Comparison of ENCODE assay signal across 21 mouse cellular contexts in the genomic region with DNA sequence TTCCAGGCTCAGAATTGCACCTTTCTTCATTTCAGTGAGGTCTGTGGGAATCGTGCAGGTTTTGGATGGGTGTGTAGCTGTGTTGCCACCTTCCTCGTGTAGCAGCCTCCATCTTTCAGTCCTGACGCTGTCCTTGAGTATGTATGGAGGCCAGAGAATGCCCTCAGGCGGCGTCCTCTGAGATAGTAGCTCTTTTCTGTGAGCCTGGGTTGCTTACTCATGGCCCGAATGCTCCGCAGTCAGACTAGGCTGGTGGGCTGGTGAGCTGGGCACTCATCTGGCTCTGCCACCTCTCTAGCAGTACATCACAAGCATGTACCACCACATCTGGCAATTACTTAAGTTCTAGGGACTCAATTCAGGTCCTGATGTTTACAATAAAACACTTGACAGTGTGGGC. TPM values are rescaled to one million over a fixed set of nuclear protein-coding genes. Genes with fewer than 3 reads are reported as not detected.
A peak's percentile ranks its signal among the peaks of the same experiment; 100 is the strongest.
DNase-seq lines count a peak whose midpoint lies in the region; ATAC-seq and TF ChIP-seq lines count a peak whose summit lies in the region.
"Had no signal": no experiment of that assay in that cellular context is flagged by ENCODE, and none has a peak within 500 bp of the region (broad histone marks: within the 10 kb centered on the region; RNA-seq: fewer than 3 reads in every experiment).

No protein-coding gene starts in this region.

- H3K4me3 ChIP-seq in heart, embryonic 13.5 days, result no peak overlapping the region
- no peak overlapping the region for H3K4me3 ChIP-seq in forebrain, postnatal 0 days (ENCODE audit: low read depth, low read length)
- H3K4me3 ChIP-seq: embryonic facial prominence, embryonic 10.5 days; forebrain, embryonic 13.5 days; gastrocnemius, adult 2 months; hindbrain, embryonic 12.5 days had no signal

- peak overlapping the region; percentile 13; the same call in 1 of the 2 replicates for H3K9ac ChIP-seq in heart, embryonic 13.5 days
- no peak overlapping the region for H3K9ac ChIP-seq in forebrain, postnatal 0 days
- H3K9ac ChIP-seq: forebrain, embryonic 13.5 days; hindbrain, embryonic 12.5 days had no signal

- 62% methylated on average over 7 of the region's 7 CpGs for WGBS in heart, embryonic 13.5 days
- WGBS in forebrain, postnatal 0 days, result 81% methylated on average over 7 of the region's 7 CpGs

- TF ChIP-seq CTCF in forebrain, postnatal 0 days (IDR thresholded peaks at IDR 0.05; ENCODE audit: low read depth), result no peak

- DNase-seq in heart, adult 11 months, result peak; percentile 75
- no peak for DNase-seq in heart, adult 18-20 months
- no peak for DNase-seq in heart, adult 9 months (ENCODE audit: low spot score in 2 of 2)
- peak; percentile 6 for DNase-seq in ES-CJ7 (ENCODE audit: low read depth, low spot score)
- DNase-seq in kidney, postnatal 36 days, result no peak
- no peak for DNase-seq in forebrain, postnatal 0 days
- DNase-seq: adrenal gland, adult 2 months; adrenal gland, postnatal 25 days; gastrocnemius, adult 2 months; gastrocnemius, postnatal 25 days; heart, postnatal 4 days; kidney, adult 11 months; kidney, postnatal 10 days had no signal

- peaks cover 76% of the 10 kb centered on the region for H3K36me3 ChIP-seq in heart, embryonic 13.5 days
- peaks cover 55% of the 10 kb centered on the region for H3K36me3 ChIP-seq in forebrain, postnatal 0 days (ENCODE audit: insufficient read depth)

- no peak for ATAC-seq in heart, embryonic 13.5 days (ENCODE audit: extremely low read depth, insufficient number of reproducible peaks, low FRiP score, low TSS enrichment)
- ATAC-seq in forebrain, postnatal 0 days, result no peak
- ATAC-seq: activated CD4-positive, CD25-positive, alpha-beta regulatory T cell, adult 4 months; forebrain, embryonic 13.5 days; hindbrain, postnatal 0 days had no signal

- H3K27ac ChIP-seq in heart, embryonic 13.5 days (replicated peaks), result 0 out of 2 replicates have a peak overlapping the region, but pooled peaks have one; percentile 2
- H3K27ac ChIP-seq in forebrain, postnatal 0 days (ENCODE audit: low read depth, low read length), result no peak overlapping the region
- H3K27ac ChIP-seq: embryonic facial prominence, embryonic 10.5 days; forebrain, embryonic 13.5 days; gastrocnemius, adult 2 months; hindbrain, embryonic 12.5 days; hindbrain, postnatal 0 days had no signal

- H3K9me3 ChIP-seq in heart, embryonic 13.5 days, result no peaks in the 10 kb centered on the region
- H3K9me3 ChIP-seq in forebrain, postnatal 0 days (ENCODE audit: low read length), result no peaks in the 10 kb centered on the region
- H3K9me3 ChIP-seq: embryonic facial prominence, embryonic 10.5 days; forebrain, embryonic 13.5 days; G1E; hindbrain, embryonic 12.5 days had no signal

- peaks cover 26% of the 10 kb centered on the region for H3K4me1 ChIP-seq in heart, embryonic 13.5 days
- no peaks in the 10 kb centered on the region for H3K4me1 ChIP-seq in forebrain, postnatal 0 days (ENCODE audit: insufficient read depth)
- H3K4me1 ChIP-seq: embryonic facial prominence, embryonic 10.5 days; forebrain, embryonic 13.5 days; hindbrain, embryonic 12.5 days had no signal

- H3K4me2 ChIP-seq in heart, embryonic 13.5 days, result no peak overlapping the region
- H3K4me2 ChIP-seq in forebrain, postnatal 0 days (ENCODE audit: low read depth), result no peak overlapping the region
- H3K4me2 ChIP-seq: forebrain, embryonic 13.5 days; hindbrain, embryonic 12.5 days had no signal

- H3K27me3 ChIP-seq in heart, embryonic 13.5 days (replicated peaks), result no peaks in the 10 kb centered on the region
- no peaks in the 10 kb centered on the region for H3K27me3 ChIP-seq in forebrain, postnatal 0 days (ENCODE audit: insufficient read depth, low read length)
- H3K27me3 ChIP-seq: CH12.LX; forebrain, embryonic 13.5 days; hindbrain, embryonic 12.5 days had no signal

RNA-seq across cellular contexts. Expression of gene Tmem181a, which starts 53.5 kb away (rescaled TPM):
- total RNA-seq in heart, adult 18-20 months (2021), result 1 to 10 TPM; 7.3 to 7.8 TPM
- 15.4 and 16.3 TPM in 2 replicates for polyA plus RNA-seq in heart, embryonic 13.5 days (2015; fragmentation: Nextera tagmentation; extraction: Ambion mirVana)
- total RNA-seq in forebrain, postnatal 0 days (2014; rRNA removed), result 62.2 and 71.9 TPM in 2 replicates
- polyA plus RNA-seq in forebrain, postnatal 0 days (2015; fragmentation: Nextera tagmentation; extraction: Ambion mirVana), result 40.3 and 59.0 TPM in 2 replicates
- polyA plus RNA-seq: G1E had no signal

Comparison
In these comparisons a context has a peak if more than half of its experiments do, and no peak if none do; other contexts are left out.
1. DNase-seq: peak in heart, adult 11 months (single experiment) and ES-CJ7 (single experiment); none in heart, adult 18-20 months (0 of 2), heart, adult 9 months (0 of 2), kidney, postnatal 36 days (0 of 2) and forebrain, postnatal 0 days (single experiment).